Mouse (Mus musculus) gastrocnemius, postnatal 14 days (tissue): Measurements from ENCODE around the gene Pdcd11. TPM values are rescaled to one million over a fixed set of nuclear protein-coding genes. Genes with fewer than 3 reads are reported as not detected.

ENCODE experiments used
- DNase-seq: peaks from one replicate; pipeline ENCODE4 v3.0.0; 2021; ENCODE audit warnings: mixed read lengths
- intact Hi-C: fragments of 180-260 bp; cut with DNase I; formaldehyde crosslinking; loops from one replicate; pipeline ENCODE4 v1.15.1; 2025; ENCODE audit warnings: low total_unique reads
- total RNA-seq, 2 experiments: library from RNA; stranded (reverse); gene quantifications; 2 replicates each; pipeline ENCODE4 v1.2.3; 2021

Gene Pdcd11
- total RNA-seq, 2 experiments from 2014 or later: 6.8 to 8.3 TPM

GRCm38 (mm10) chr19:47163176-47163744 lies 72.7 kb downstream of the Pdcd11 start:
- DNase-seq: no peak
- intact Hi-C loops: no loop called here

DNA sequence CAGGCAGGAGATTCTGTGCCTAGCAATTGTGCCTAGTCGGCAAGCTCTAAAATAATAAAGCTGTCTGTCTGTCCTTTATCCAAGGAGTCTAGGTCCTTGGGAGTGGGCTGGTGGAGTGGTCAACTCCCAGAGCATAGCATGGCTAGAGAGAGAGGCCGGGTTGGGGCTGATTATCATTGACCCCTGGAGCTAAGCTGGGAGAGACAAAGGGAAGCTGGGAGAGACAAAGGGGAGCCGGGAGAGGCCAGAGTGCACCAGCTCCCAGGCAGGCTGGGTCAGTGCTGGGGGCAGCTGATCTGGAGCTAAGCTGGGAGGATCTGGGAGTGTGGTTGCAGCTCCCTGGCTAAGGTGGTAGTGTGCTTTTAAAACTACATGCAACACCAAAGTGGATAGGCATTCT lies 76.2 kb downstream of the Pdcd11 start:
- DNase-seq: no peak
- intact Hi-C loops: loop anchor here (5.0 kb wide), 1 partner anchor 49 kb away; no protein-coding TSS in a partner anchor

DNA sequence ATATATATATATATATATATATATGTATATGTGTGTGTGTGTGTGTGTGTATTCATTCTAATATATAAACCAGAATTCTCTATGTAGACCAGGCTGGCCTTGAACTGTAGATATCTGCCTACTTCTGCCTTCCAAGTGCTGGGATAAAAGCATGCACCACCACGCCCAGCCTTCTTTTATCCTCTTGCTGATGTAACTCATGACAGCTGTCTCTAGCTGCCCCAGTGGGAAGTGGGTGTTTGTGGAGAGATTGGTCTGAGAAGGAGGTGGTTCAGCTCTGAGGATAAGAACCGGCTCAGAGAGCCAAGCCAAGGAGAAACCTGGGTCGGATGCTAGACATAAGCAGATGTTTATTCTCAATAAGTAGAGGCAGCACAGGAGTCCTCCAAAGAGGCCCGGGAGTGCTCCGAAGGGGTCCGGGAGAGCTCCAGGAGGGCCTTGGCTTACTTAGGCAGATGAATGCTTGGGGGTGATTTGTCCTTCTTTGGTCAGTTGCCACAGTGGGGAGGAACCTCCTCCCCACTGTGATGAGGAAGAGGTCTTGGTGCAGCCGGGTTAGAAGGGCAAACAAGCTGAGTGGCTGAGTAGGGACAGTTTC lies 77.1 kb downstream of the Pdcd11 start:
- no peak for DNase-seq

GRCm38 (mm10) chr19:47168223-47168622 lies 77.7 kb downstream of the Pdcd11 start:
- no peak for DNase-seq
- intact Hi-C loops: loop anchor here (5.0 kb wide), 1 partner anchor 51 kb away; no protein-coding TSS in a partner anchor

More for the DNA sequence above, 77.1 kb downstream of the Pdcd11 start:
- intact Hi-C loops: loop anchor here (5.0 kb wide), 1 partner anchor 50 kb away; no protein-coding TSS in a partner anchor

DNA sequence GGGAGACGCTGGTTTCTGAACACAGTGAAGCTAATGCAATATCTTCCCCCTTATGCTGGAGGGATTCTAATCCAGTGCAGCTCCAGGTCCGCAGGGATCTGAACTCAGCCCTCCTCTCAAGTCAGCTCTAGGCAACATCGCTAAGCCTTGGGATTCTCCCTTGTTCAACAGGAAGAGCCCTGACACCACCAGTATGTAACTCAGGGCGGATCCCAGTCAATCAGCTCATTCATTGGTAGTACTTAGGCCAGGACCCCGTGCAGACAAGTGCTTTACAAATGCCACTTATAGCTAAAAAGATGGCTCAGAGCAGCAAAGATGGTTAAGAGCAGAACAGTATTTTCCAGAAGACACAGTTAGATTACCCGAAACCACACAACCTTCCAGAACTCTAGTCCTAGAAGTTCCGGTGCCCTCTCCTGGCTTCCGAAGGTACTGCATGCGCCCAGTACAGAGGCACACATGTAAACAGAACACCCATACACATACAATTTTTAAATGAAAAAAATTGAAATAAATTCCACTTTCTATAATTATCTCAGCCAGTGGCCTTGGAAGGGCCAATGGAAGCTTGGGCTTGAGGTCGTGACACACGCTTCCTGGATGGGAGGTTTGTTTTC lies 78.3 kb downstream of the Pdcd11 start:
- peak; percentile 81 for DNase-seq
- intact Hi-C loops: loop anchor here (5.0 kb wide), 1 partner anchor 52 kb away; no protein-coding TSS in a partner anchor

- DNase-seq: no peak
- intact Hi-C loops: no loop called here
Observed at GRCm38 (mm10) chr19:47174515-47174914, 83.9 kb downstream of the Pdcd11 start.

DNA sequence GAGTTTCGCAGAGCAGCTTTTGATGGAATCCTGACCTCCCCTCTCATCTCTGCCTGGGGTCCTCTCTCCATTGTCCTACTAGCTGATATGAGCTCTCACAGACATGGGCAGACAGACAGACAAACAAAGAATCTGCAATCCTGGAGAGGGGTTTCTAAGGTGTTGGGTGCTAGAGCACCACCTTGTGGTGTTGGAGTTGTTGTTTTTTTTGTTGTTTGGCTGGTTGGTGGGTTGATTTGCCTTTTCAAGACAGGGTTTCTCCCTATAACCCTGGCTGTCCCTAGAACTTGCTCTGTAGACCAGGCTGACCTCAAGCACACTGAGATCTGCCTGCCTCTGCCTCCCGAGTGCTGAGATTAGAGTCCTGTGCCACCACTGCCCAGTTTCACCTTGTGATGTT lies 84.9 kb downstream of the Pdcd11 start:
- intact Hi-C loops: loop anchor here (5.0 kb wide), 1 partner anchor 162 kb away; no protein-coding TSS in a partner anchor
- DNase-seq: no peak

DNA sequence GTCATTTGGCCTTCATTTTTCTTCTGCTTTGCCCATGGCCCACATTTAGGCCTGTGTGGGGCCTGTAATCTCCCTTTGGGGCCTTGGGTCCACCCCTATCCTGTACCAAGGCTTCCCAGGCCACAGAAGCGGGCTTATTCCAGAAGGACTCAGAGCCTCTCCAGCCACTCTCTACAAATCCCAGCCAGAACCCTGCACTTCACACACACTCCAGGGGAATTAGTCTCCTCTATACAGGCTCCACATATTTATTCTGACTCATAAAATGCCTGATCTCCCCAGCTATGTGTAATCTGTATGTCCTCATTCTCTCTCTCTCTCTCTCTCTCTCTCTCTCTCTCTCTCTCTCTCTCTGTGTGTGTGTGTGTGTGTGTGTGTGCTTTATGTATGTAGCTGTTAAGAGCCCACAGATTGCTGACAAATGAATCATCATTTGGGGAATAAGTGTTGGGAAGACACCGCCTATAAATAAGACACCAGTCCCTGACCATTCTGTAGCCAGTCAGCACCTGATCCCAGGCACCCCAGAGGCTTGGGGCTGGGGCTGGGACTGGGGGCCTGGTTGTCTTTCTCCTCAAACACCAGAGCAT lies 86.4 kb downstream of the Pdcd11 start:
- intact Hi-C loops: loop anchor here (2.0 to 5.0 kb wide), 2 partner anchors 86 to 160 kb away; no protein-coding TSS in a partner anchor

GRCm38 (mm10) chr19:47178001-47178400 lies 87.4 kb downstream of the Pdcd11 start:
- intact Hi-C loops: loop anchor here (5.0 kb wide), 1 partner anchor 159 kb away; no protein-coding TSS in a partner anchor
- peak; percentile 37 for DNase-seq

More for the DNA sequence above, 86.4 kb downstream of the Pdcd11 start:
- no peak for DNase-seq

- peak; percentile 43 for DNase-seq
- intact Hi-C loops: loop anchor here (5.0 kb wide), 1 partner anchor 159 kb away; no protein-coding TSS in a partner anchor
Observed at GRCm38 (mm10) chr19:47178431-47179271, 88.1 kb downstream of the Pdcd11 start, which contains the start of gene Neurl1a. Neurl1a (plus strand) TSS chr19:47178820.

GRCm38 (mm10) chr19:47179272-47179809 lies 88.8 kb downstream of the Pdcd11 start:
- intact Hi-C loops: loop anchor here (5.0 kb wide), 1 partner anchor 158 kb away; no protein-coding TSS in a partner anchor
- DNase-seq: no peak

DNA sequence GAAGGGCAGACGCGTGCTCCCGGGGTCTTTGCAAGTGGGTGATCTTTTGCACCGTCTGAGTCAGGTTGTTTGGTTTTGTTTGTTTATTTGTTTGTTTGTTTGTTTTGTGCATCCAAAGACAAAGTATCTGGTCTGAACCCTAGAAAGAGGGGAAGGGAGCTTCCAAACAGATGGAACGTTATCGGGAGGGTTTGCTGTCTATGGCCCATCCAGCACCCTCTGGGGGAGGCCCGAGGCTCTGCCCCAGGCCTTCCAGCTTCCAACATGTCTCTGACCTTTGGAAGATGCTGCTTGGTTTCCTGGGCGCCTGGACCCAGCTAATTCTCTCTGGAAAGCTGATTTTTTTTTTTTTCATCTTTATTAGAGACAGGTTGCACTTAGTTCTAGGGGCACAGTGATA lies 89.4 kb downstream of the Pdcd11 start:
- intact Hi-C loops: no loop called here

More for the DNA sequence above, 89.4 kb downstream of the Pdcd11 start:
- DNase-seq: no peak

Other genes starting within 250 kb of the Pdcd11 start
- gene Ina, start 76.1 kb upstream of the Pdcd11 start, total RNA-seq: not detected
- 10 to 100 TPM; 17.5 to 23.0 TPM for gene Nt5c2, start 75.6 kb upstream of the Pdcd11 start, total RNA-seq
- gene Pcgf6, start 39.9 kb upstream of the Pdcd11 start, total RNA-seq: 1 to 10 TPM; 2.4 to 3.1 TPM
- gene Taf5, start 23.0 kb upstream of the Pdcd11 start, total RNA-seq: 1 to 10 TPM; 2.5 to 2.7 TPM
- gene Usmg5, start 121 bp upstream of the Pdcd11 start, total RNA-seq: 1,000 to 10,000 TPM; 1,075 to 1,222 TPM
- gene Calhm2, start 47.5 kb downstream of the Pdcd11 start, total RNA-seq: 1 to 10 TPM; 2.4 to 3.2 TPM
- gene Calhm1, start 53.5 kb downstream of the Pdcd11 start, total RNA-seq: not detected
- gene Calhm3, start 67.0 kb downstream of the Pdcd11 start, total RNA-seq: not detected
- gene Neurl1a, start 88.1 kb downstream of the Pdcd11 start, total RNA-seq: 10 to 100 TPM; 63.6 to 86.9 TPM